Mouse (Mus musculus) liver, embryonic 15.5 days (tissue): Measurements from ENCODE around the gene Car15. TPM values are rescaled to one million over a fixed set of nuclear protein-coding genes. Genes with fewer than 3 reads are reported as not detected.

ENCODE experiments used
- ATAC-seq: fragments of 200-750 bp; cut with Nextera tagmentation; 2 replicates; pipeline ENCODE4 v1.8.0; 2017; ENCODE audit warnings: moderate number of reproducible peaks, mild to moderate bottlenecking, moderate library complexity; ENCODE audit not compliant: insufficient read depth
- H3K27ac ChIP-seq: fragments of 300-500 bp; sonication (generic); replicated peaks from 2 replicates; pipeline ENCODE4 v1.5.1; 2015; ENCODE audit warnings: mild to moderate bottlenecking, inconsistent platforms
- H3K27me3 ChIP-seq: fragments of 300-500 bp; sonication (generic); 2 replicates; pipeline ENCODE4 v1.6.1; 2015; ENCODE audit warnings: mild to moderate bottlenecking, inconsistent platforms
- H3K36me3 ChIP-seq: fragments of 300-500 bp; sonication (generic); replicated peaks from 2 replicates; pipeline ENCODE4 v1.6.1; 2015; ENCODE audit warnings: moderate library complexity, mild to moderate bottlenecking, inconsistent platforms
- H3K4me1 ChIP-seq: fragments of 300-500 bp; sonication (generic); replicated peaks from 2 replicates; pipeline ENCODE4 v1.6.1; 2015; ENCODE audit warnings: inconsistent platforms
- H3K4me2 ChIP-seq: fragments of 300-500 bp; sonication (generic); 2 replicates; pipeline ENCODE4 v1.6.1; 2015; ENCODE audit warnings: moderate library complexity, mild to moderate bottlenecking, inconsistent platforms
- H3K4me3 ChIP-seq: fragments of 300-500 bp; sonication (generic); replicated peaks from 2 replicates; pipeline ENCODE4 v1.5.1; 2015; ENCODE audit warnings: mild to moderate bottlenecking, inconsistent platforms
- H3K9ac ChIP-seq: fragments of 300-500 bp; sonication (generic); 2 replicates; pipeline ENCODE4 v1.6.1; 2015; ENCODE audit warnings: moderate library complexity, mild to moderate bottlenecking, inconsistent platforms
- H3K9me3 ChIP-seq: fragments of 300-500 bp; sonication (generic); replicated peaks from 2 replicates; pipeline ENCODE4 v1.6.1; 2016; ENCODE audit warnings: inconsistent platforms
- WGBS: fragments of 180-500 bp; shearing (Covaris S2); methylation state at CpG from one replicate; pipeline ENCODE4 v1.1.7; 2015; ENCODE audit warnings: mixed read lengths; ENCODE audit not compliant: insufficient replicate concordance; 5-methylcytosine and 5-hydroxymethylcytosine counted together
- polyA plus RNA-seq: library from polyadenylated mRNA; unstranded; fragments of >200 nt; fragmentation: Nextera tagmentation; extraction: Ambion mirVana; gene quantifications from 2 replicates; pipeline ENCODE4 v1.2.1, GENCODE M21; 2015

Gene Car15
- polyA plus RNA-seq, 1 experiment from 2014 or later = 0.55 TPM

- no peaks in the 10 kb centered on the region for H3K4me1 ChIP-seq
- peaks cover 37% of the 10 kb centered on the region for H3K36me3 ChIP-seq
- no peak overlapping the region for H3K4me2 ChIP-seq
- H3K27ac ChIP-seq = no peak overlapping the region
- ATAC-seq = no peak
- WGBS = 54% methylated on average over 3 of the region's 3 CpGs
- no peak overlapping the region for H3K4me3 ChIP-seq
- no peaks in the 10 kb centered on the region for H3K27me3 ChIP-seq
- H3K9me3 ChIP-seq = no peaks in the 10 kb centered on the region
- no peak overlapping the region for H3K9ac ChIP-seq
Measured at GRCm38 (mm10) chr16:17785337-17785736, 52.8 kb downstream of the Car15 start.

Other genes starting within 250 kb of the Car15 start
- 14.0 and 14.3 TPM in 2 replicates for gene Smpd4, start 219.0 kb downstream of the Car15 start, polyA plus RNA-seq
- 2.0 and 2.5 TPM in 2 replicates for gene Ccdc74a, start 191.9 kb downstream of the Car15 start, polyA plus RNA-seq
- 15.9 and 17.1 TPM in 2 replicates for gene Med15, start 105.5 kb downstream of the Car15 start, polyA plus RNA-seq
- 13.0 and 14.3 TPM in 2 replicates for gene Klhl22, start 78.7 kb downstream of the Car15 start, polyA plus RNA-seq
- 1.0 and 1.8 TPM in 2 replicates for gene Scarf2, start 41.1 kb downstream of the Car15 start, polyA plus RNA-seq
- gene B830017H08Rik, start 5.2 kb downstream of the Car15 start, polyA plus RNA-seq = not detected in 2 replicates
- 0.03 and 0.07 TPM in 2 replicates for gene Gm20518, start 53.3 kb upstream of the Car15 start, polyA plus RNA-seq
- gene Tssk1, start 55.9 kb upstream of the Car15 start, polyA plus RNA-seq = not detected in 2 replicates
- gene Dgcr2, start 60.2 kb upstream of the Car15 start, polyA plus RNA-seq = 18.3 and 22.0 TPM in 2 replicates
- not detected in 2 replicates for gene Tssk2, start 60.3 kb upstream of the Car15 start, polyA plus RNA-seq
- 9.9 and 10.0 TPM in 2 replicates for gene Ess2, start 73.0 kb upstream of the Car15 start, polyA plus RNA-seq
- gene Gsc2, start 76.7 kb upstream of the Car15 start, polyA plus RNA-seq = not detected in 2 replicates
- gene Slc25a1, start 89.9 kb upstream of the Car15 start, polyA plus RNA-seq = 63.1 and 69.7 TPM in 2 replicates
- gene Vpreb2, start 142.1 kb upstream of the Car15 start, polyA plus RNA-seq = 1.7 and 2.0 TPM in 2 replicates
- 22.1 and 22.3 TPM in 2 replicates for gene Dgcr6, start 214.5 kb upstream of the Car15 start, polyA plus RNA-seq